Mouse (Mus musculus) lung, embryonic 14.5 days (tissue): Measurements from ENCODE around the gene Mul1. TPM values are rescaled to one million over a fixed set of nuclear protein-coding genes. Genes with fewer than 3 reads are reported as not detected.

ENCODE experiments used
- ATAC-seq: fragments of 200-750 bp; cut with Nextera tagmentation; 2 replicates; pipeline ENCODE4 v1.8.0; 2017; ENCODE audit warnings: mild to moderate bottlenecking, moderate TSS enrichment, moderate library complexity; ENCODE audit not compliant: insufficient read depth
- DNase-seq: peaks from one replicate; pipeline ENCODE4 v3.0.0-alpha.2; 2015
- H3K27ac ChIP-seq: fragments of 300-500 bp; sonication (generic); 2 replicates; pipeline ENCODE4 v1.5.1; 2014; ENCODE audit warnings: low read depth, mild to moderate bottlenecking, moderate library complexity
- H3K27me3 ChIP-seq: fragments of 300-500 bp; sonication (generic); 2 replicates; pipeline ENCODE4 v1.6.1; 2014; ENCODE audit warnings: low read length, control low read depth; ENCODE audit not compliant: insufficient read depth
- H3K36me3 ChIP-seq: fragments of 300-500 bp; sonication (generic); 2 replicates; pipeline ENCODE4 v1.6.1; 2014; ENCODE audit warnings: control low read depth; ENCODE audit not compliant: insufficient read depth
- H3K4me1 ChIP-seq: fragments of 300-500 bp; sonication (generic); 2 replicates; pipeline ENCODE4 v1.6.1; 2014; ENCODE audit warnings: antibody characterized with exemption, control low read depth; ENCODE audit not compliant: insufficient read depth
- H3K4me2 ChIP-seq: fragments of 300-500 bp; sonication (generic); 2 replicates; pipeline ENCODE4 v1.6.1; 2014; ENCODE audit warnings: mild to moderate bottlenecking
- H3K4me3 ChIP-seq: fragments of 300-500 bp; sonication (generic); 2 replicates; pipeline ENCODE4 v1.5.1; 2014; ENCODE audit warnings: low read depth, low read length
- H3K9ac ChIP-seq: fragments of 300-500 bp; sonication (generic); 2 replicates; pipeline ENCODE4 v1.6.1; 2014
- H3K9me3 ChIP-seq: fragments of 300-500 bp; sonication (generic); 2 replicates; pipeline ENCODE4 v1.6.1; 2016; ENCODE audit warnings: low read depth, low read length, control low read depth
- CTCF ChIP-seq: IDR thresholded peaks from 2 replicates; pipeline ENCODE4 v1.5.1; 2016; ENCODE audit warnings: antibody characterized with exemption, low read depth
- WGBS: fragments of 180-500 bp; shearing (Covaris S2); extraction: QIAGEN DNeasy Blood & Tissue Kit; methylation state at CpG from one replicate; pipeline ENCODE4 v1.1.7; 2014; 5-methylcytosine and 5-hydroxymethylcytosine counted together
- polyA plus RNA-seq: library from polyadenylated mRNA; unstranded; fragments of >200 nt; fragmentation: Nextera tagmentation; extraction: Ambion mirVana; gene quantifications from 2 replicates; pipeline ENCODE4 v1.2.1, GENCODE M21; 2014

The Mul1 gene
- polyA plus RNA-seq, 1 experiment from 2014 or later = 18.0 TPM

DNA sequence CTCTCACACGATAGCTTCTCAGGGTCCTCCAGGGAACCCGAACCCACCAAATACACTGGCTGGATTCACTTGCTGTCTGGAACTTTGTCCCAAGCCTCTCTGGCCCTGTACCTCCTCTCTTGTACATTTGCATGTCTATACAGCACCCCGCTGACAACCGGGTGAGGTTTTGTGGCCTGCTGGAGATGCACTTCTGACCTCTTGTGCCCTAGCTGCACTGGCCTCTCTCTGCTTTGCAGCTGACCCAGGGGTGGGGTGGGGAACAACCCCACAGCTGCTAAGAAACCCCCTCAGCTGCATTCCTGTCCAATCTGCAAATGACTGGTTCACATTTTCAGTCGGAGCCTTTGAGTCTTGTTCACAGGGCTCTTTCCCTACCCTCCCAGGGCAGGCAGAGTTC is 10.5 kb downstream of the Mul1 start:
- no peak overlapping the region for H3K4me2 ChIP-seq
- no peaks in the 10 kb centered on the region for H3K4me1 ChIP-seq
- DNase-seq (no peak), ATAC-seq (no peak)
- H3K9ac ChIP-seq = no peak overlapping the region
- no peaks in the 10 kb centered on the region for H3K9me3 ChIP-seq
- H3K36me3 ChIP-seq = peaks cover 17% of the 10 kb centered on the region
- H3K4me3 ChIP-seq = no peak overlapping the region
- H3K27ac ChIP-seq = no peak overlapping the region
- TF ChIP-seq CTCF = no peak
- WGBS = 27% methylated on average over 5 of the region's 5 CpGs
- H3K27me3 ChIP-seq = peaks cover 4% of the 10 kb centered on the region; the same call in 1 of the 2 replicates

DNA sequence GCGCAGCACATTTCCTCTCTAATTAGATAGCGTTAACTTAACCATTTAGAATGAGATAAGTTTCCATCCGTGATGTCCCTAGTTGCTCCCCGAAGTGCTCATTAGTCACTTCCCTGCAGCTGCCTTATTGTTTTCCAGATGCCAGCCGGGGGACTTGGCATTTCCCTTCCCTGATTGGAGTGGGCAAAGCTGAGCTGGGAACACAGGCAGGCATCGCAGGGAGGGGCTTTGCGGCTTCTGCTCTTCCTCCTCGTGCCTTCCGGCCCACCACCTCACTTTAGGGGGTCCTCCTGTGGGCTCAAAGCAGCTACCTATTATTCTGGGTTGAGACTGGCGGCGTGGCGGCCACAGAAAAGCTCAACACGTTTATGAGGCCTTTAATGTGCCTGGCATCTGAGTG is 12.5 kb downstream of the Mul1 start:
- Histone ChIP-seq H3K9ac (no peak overlapping the region), H3K36me3 (no peaks in the 10 kb centered on the region), H3K9me3 (no peaks in the 10 kb centered on the region), H3K27ac (no peak overlapping the region), H3K27me3 (peaks cover 4% of the 10 kb centered on the region; the same call in 1 of the 2 replicates), H3K4me3 (no peak overlapping the region), H3K4me1 (no peaks in the 10 kb centered on the region), H3K4me2 (no peak overlapping the region)
- TF ChIP-seq CTCF = no peak
- 25% methylated on average over 13 of the region's 13 CpGs for WGBS
- no peak; the same call in 1 of the 2 replicates for ATAC-seq
- no peak for DNase-seq

DNA sequence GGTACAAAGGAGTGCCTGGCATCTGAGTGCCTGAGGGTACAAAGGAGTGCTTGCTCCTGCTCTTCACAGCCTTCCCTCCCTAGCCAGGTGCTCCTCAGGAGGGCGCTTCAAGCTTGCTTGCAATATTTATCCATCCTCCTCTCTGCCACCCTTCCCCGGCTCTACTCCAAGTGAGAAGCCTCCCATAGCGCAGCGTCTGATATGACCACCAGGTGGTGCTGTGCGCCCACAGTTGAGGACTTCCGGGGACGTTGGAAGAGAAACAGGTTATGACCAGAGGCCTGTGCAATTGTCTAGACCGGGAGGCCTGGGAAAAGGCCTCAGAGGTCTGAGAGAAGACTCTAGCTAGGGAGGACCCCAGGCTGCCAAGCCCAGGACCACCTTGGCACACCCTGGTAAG is 12.9 kb downstream of the Mul1 start:
- H3K27me3 ChIP-seq = peaks cover 8% of the 10 kb centered on the region; the same call in 1 of the 2 replicates
- TF ChIP-seq CTCF = peak; percentile 99
- no peaks in the 10 kb centered on the region for H3K4me1 ChIP-seq
- H3K4me3 ChIP-seq = no peak overlapping the region
- H3K36me3 ChIP-seq = no peaks in the 10 kb centered on the region
- DNase-seq (peak; percentile 97), ATAC-seq (peak; percentile 81)
- H3K27ac ChIP-seq = no peak overlapping the region
- no peak overlapping the region for H3K4me2 ChIP-seq
- no peak overlapping the region for H3K9ac ChIP-seq
- no peaks in the 10 kb centered on the region for H3K9me3 ChIP-seq
- 2% methylated on average over 8 of the region's 8 CpGs for WGBS

DNA sequence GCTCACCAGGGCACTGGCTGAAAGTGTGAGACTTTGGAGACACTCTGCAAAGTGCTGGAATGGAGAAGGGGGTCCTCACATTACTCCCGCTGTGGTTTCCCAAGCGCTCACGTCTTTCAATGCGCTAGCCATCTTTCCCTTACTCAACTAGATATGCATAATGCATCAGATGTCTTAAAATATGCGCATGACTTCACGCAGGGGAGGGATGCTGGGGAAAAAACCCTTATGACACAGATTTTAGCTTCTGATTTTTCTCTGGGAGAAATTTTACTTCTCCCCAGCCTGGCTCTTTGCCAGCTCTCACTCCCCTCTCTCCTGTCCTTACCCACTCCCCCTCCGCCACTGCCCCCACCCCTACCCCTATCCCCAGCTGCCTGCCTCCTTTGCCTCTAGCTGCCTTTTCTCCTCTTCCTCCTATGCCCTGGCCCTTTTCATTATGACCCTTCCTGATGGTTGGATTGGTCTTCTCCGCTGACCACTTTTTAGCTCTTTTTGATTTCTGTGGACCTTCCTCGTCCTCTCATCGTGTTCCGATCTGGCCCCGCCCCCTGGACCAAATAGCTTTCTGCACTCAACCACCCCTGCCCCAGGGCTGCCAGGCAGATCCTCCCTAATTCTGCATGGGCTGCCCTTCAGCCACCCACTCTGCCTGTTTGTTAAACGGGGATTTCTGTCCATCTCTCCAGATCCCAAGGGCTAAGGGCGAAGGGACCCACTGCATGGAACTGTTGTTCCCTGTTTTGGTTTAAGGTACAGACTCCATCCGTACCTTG is 13.5 kb downstream of the Mul1 start:
- no peak for DNase-seq
- Histone ChIP-seq H3K36me3 (no peaks in the 10 kb centered on the region), H3K9ac (no peak overlapping the region), H3K4me2 (no peak overlapping the region), H3K27me3 (peaks cover 13% of the 10 kb centered on the region; the same call in 1 of the 2 replicates), H3K4me3 (no peak overlapping the region), H3K9me3 (no peaks in the 10 kb centered on the region), H3K4me1 (no peaks in the 10 kb centered on the region), H3K27ac (no peak overlapping the region)
- WGBS = 45% methylated on average over 15 of the region's 15 CpGs
- no peak for ATAC-seq
- TF ChIP-seq CTCF = no peak

DNA sequence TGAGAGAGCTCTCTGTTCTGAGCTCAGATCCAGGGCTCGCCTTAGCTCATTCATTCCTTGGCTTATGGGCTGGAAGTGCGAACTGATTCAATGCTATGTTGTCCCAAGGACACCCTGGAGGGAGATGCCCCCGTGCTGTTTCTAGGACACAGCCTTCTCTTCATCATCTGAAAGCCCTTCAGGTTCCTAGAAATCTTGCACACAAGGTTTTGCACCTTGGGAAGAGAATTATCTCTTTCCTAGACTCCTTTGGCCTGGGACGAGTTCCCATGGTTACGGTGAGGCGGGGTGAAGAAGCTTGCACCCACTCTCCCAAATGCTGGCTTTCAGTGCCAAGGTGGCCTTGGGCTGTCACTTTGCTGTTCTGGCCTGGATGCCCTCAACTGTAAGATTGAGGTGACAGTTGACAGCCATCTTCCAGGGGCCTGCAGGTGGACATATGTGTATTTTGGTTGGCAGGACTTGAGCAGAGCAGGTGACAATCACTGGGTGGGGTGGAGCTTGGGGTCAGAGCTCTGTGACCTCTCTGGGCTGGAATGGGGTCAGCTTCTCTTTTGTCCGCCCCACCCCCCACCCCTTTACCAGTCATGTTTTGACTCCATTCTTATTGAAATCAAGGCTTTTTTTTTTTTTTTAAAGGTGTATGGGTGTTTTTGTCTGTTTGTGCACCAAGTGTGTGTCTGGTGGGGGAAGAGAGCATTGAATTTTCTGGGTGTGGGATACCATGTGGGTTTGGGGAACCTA is 14.6 kb downstream of the Mul1 start:
- no peak overlapping the region for H3K4me3 ChIP-seq
- DNase-seq (no peak), ATAC-seq (no peak)
- no peak overlapping the region for H3K9ac ChIP-seq
- no peaks in the 10 kb centered on the region for H3K9me3 ChIP-seq
- H3K27me3 ChIP-seq = peaks cover 22% of the 10 kb centered on the region; the same call in 1 of the 2 replicates
- H3K36me3 ChIP-seq = no peaks in the 10 kb centered on the region
- WGBS = 57% methylated on average over 7 of the region's 7 CpGs
- H3K27ac ChIP-seq = no peak overlapping the region
- no peaks in the 10 kb centered on the region for H3K4me1 ChIP-seq
- TF ChIP-seq CTCF = no peak
- no peak overlapping the region for H3K4me2 ChIP-seq

DNA sequence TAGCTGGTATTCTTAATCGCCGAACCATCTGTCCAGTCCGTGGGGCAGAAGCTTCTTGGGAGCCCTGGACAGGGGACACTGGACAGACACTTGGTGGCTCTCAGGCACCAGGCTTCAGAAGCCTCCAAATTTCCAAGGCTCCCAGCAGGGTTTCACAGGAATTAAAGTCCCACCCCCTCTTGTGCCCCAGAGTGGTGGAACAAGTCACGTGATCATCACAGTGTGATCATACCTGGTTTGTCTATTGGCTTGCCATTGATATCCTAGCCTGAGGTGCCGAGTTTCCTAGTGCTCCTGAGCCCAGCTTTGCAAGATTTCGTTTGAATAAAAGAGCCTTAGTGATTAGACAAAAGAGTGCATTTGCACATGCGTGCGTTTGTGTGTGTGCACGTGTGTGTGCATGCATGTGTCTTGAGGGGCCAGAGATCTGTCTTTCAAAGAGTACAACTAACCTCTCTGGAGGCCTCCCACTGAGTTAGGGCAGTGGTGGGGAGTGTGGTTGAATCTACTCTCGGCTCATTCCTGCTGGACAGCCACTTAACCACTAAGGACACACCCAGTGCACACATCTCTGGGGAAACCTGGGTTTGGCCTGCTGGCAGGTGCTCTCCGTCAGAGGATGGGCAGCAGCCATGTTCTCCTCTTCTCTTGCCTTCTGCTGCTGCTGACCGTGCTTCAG is 15.3 kb downstream of the Mul1 start:
- no peak overlapping the region for H3K4me2 ChIP-seq
- H3K27ac ChIP-seq = no peak overlapping the region
- no peaks in the 10 kb centered on the region for H3K36me3 ChIP-seq
- ATAC-seq (no peak), DNase-seq (no peak)
- no peak overlapping the region for H3K4me3 ChIP-seq
- H3K27me3 ChIP-seq = peaks cover 22% of the 10 kb centered on the region; the same call in 1 of the 2 replicates
- TF ChIP-seq CTCF = no peak
- no peak overlapping the region for H3K9ac ChIP-seq
- H3K4me1 ChIP-seq = no peaks in the 10 kb centered on the region
- H3K9me3 ChIP-seq = no peaks in the 10 kb centered on the region
- WGBS = 58% methylated on average over 12 of the region's 12 CpGs
